Mouse (Mus musculus) bone marrow macrophage, adult 2 months (primary cell): ENCODE results near the gene Siglec1.

ENCODE experiments used
- CTCF ChIP-seq: IDR thresholded peaks from 2 replicates; pipeline ENCODE4 v1.5.1; 2012; ENCODE audit warnings: low read depth, mild to moderate bottlenecking, low read length, moderate library complexity
- POLR2A ChIP-seq: IDR thresholded peaks from 2 replicates; pipeline ENCODE4 v1.6.1; 2012; ENCODE audit warnings: mild to moderate bottlenecking, low read depth, low read length, borderline replicate concordance

- TF ChIP-seq CTCF, result no peak
- no peak for TF ChIP-seq POLR2A
Observed at GRCm38 (mm10) chr2:131132111-131132888, 45.7 kb upstream of the Siglec1 start.
